Mouse (Mus musculus) hematopoietic stem cell, adult 5-6 weeks (primary cell): ENCODE results near the gene Cdca8. TPM values are rescaled to one million over a fixed set of nuclear protein-coding genes. Genes with fewer than 3 reads are reported as not detected.
A peak's percentile ranks its signal among the peaks of the same experiment; 100 is the strongest.
"Not testable (repeated sequence)": the region's sequence is repeated elsewhere in the genome, so short reads cannot be mapped to it uniquely, and the experiment has no call there.

Source experiments
- ATAC-seq, 2 experiments: fragments of 125-278 bp in 1 of 2; replicated peaks in 1 of 2; 2 replicates each; pipeline ENCODE4 v1.8.0; 2016 to 2017; ENCODE audit warnings: inconsistent platforms in 2 of 2, mild to moderate bottlenecking in 2 of 2, moderate number of reproducible peaks in 2 of 2, low read depth in 1 of 2, moderate TSS enrichment in 1 of 2; ENCODE audit not compliant: low FRiP score in 2 of 2, poor library complexity in 2 of 2, severe bottlenecking in 2 of 2, insufficient read depth in 1 of 2, low TSS enrichment in 1 of 2
- total RNA-seq: library from RNA; stranded (forward); fragments of 172-1452, 232-1000 nt; gene quantifications from 2 replicates; pipeline ENCODE4 v1.2.3, GENCODE M21; 2017

Gene Cdca8
- total RNA-seq: 69.7 and 89.3 TPM in 2 replicates

DNA sequence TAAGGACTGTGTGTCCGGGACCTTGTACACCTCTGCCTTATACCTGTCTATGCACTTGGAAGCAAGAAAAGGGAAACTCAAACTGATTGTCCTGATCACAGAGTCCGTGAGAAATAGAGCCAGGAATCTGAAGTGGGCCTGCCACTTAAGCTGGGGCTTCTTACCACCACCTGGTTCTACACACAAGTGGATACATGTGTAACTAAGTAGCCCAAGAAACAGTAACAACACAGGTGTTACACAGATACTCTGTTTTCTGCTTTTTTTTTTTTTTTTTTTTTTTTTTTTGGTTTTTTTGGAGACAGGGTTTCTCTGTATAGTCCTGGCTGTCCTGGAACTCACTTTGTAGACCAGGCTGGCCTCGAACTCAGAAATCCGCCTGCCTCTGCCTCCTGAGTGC is at the start of gene Cdca8:
Gene Cdca8 (minus strand): TSS at position 101 of the 400 bp plus-strand sequence.
- not testable (repeated sequence) for ATAC-seq

DNA sequence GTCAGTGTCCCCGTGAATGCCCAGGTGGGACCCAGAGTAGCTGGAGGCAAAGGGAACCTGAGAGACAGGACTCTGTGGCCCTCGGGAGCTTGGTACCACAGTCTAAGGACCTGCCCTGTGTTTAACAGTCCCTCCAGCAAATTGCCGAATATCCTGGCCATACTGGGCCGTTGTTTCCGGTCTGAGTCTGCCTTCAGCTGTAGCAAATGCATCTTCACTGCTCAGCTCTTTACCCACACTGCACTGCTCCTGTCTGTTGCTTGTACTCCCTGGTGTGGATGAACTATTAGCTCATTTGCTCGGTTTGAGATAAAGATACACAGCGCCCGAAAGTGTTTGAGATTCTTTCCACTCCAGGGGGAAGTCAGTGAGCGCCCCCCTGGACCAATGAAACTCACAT is 49.3 kb upstream of the Cdca8 start:
- ATAC-seq: no peak

DNA sequence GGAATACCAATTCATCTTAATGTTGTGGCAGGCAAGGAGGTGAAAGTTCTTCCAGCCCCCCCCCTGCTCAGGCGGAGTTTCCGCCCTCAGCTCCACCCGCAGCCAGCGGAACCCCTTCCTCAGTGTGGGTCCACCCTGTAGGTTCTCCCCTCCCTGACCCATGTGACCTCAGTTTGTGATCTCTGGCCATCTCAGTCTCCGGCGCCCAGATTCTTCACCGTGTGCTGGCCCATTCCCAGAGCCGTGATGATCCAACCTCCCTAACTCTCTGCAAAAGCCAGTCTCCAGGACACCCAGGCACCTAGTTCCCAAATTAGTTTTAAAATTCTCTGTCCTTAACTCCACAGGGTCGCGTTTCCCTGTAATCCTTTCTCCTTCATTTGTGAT is 48.6 kb upstream of the Cdca8 start:
- ATAC-seq: no peak

DNA sequence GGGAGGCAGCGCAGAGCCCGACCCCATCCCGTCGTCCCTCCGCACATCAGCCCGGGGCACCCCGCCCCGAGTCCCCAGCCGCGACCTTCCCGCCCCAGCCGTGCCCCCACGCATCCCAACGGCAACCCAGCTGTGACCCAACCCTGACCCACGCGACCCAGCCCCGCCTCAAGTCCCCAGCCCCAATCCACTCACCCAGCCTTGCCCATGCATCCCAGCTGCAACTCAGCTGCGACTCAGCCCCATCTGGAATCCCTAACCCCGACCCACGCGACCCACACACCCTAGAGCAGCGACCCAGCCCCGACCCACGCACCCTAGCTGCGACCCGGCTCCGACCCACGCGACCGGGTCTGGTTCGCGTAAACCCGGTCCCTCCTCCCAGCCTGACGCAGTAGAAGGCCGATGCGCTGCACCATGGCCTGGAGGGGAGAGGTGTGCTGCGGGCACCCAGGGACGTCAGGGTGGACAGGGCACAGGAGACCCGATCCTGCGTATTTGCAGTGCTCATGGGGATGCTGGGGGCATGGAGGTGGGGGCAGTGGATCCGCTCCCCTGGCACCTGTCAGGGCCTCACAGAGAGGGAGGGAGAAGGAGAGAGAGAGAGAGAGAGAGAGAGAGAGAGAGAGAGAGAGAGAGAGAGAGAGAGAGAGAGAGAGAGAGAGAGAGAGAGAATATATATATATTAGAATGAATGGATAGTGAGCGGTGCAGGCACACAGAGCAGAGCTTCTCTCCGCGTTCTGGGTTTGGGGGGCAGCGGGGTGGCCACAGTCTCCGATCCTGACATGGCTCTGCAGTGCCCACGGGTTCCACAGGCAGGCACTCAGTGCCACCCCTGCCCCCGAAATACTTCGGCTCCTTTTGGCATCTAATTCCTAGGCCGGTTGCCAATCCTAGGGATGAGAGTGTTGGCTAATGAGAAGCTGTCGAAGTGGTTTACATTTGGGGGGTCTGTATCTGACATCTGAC is 47.9 kb upstream of the Cdca8 start:
- ATAC-seq: no peak

DNA sequence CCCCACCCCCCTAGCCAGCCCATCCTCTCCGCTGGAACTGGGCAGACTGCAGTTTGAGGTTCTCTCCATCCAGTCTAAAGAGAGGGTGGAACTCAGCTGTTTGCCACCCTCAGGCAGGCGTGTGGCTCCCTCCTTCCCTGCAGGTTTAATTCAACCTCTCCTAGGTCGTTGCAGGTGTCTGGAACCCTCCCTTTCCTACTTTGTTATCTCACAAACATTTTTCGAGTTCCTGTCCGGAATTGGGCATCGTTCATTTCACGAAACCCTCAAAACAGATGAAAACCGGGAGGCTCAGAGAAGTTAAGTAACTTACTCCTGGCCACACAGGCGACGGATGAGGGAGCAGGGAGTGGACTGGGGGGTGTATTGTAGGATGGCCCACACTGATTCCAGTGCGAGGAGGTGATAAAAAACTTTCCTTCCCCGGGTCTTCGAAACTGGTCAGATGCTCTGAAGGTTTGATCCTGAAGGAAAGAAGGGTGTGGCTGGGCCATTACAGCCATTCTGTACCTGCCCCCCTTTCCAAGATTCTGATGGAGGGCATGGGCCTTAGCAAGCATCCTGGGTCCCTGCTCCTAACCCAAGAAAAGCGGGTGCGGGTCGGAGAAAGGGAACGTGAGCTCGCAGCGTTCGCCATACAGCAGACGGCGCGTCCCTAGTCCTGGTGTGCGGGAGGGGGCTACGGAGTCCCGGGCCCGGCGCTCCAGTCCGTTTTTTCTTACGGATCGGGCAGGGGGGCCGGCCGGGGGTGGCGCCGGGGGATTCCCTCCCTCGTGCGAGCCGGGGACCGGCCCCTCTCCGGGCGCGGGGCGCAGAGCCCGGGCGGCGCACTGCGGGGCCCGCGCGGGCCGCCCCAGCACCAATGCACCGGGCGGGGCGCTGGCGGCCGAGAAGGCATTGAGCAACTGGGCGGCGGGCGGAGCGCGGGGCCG is 46.8 kb upstream of the Cdca8 start, which contains the start of gene Rspo1:
Gene Rspo1 (plus strand): TSS at position 760 of the 932 bp plus-strand sequence.
- no peak for ATAC-seq

DNA sequence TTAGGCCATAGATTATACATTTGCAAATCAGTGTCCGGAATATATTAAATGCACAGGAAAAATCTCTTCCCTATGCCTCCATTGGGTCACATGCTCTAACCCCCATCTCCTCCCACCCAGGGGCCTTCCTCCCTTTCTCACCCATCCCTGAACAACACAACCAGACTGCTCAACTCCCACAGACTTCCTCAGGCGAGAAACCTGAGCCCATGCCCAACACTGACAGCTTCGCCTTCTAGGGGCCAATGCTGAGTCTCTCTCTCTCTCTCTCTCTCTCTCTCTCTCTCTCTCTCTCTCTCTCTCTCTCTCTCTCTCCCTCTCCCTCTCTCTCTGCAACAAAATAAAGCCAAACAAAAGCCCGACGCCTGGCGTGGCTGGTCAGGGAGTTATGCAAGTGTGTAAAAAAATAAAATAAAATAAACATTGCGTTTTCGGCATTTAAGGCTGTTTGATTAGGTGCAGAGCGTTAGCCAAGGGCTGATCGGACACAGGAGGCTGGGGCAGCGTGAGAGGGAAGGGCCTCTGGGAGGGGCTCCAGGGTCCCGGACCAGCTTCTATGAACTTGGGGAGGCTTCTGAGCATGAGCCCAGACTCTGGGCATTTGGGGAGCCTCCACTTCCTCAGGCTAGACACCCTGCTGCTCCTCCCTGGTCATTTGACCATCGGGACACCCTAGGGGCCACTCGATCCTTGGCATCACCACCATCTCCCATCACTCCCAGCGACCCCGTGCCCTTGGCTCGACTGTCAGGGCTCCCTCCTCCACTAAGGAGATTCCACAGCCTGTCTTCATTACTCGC is 46.0 kb upstream of the Cdca8 start:
- no peak for ATAC-seq

DNA sequence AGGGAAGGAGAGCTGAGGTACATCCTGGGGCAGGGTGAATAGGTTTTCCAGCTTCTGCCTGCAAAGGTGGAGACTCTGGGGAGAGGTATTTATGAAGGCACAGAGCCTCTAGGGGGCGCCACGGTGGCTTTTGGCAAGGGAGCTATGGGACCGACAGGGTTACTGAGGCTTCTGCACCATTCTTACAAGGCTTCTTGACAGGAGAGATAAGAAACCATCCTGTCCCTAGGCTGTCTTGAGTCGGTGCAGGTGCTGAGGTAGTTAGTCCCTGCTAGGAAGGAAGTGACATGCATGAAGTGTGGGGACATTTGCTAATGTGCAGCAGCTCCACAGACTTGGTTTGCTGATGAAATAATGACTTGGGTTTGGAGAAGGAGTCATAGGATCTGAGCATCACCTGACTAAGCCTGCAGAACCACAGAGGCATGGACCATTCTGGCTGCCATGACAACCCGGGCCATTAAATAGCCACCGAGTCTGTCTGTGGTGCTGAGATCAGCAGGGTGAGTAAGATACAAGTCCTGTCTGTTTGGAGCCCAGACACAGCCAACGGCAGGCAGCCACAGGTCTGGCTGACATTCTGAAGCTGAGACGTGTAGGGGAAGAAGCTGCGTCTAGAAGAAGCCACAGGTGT is 44.9 kb upstream of the Cdca8 start:
- ATAC-seq: peak; percentile 50 to 54

DNA sequence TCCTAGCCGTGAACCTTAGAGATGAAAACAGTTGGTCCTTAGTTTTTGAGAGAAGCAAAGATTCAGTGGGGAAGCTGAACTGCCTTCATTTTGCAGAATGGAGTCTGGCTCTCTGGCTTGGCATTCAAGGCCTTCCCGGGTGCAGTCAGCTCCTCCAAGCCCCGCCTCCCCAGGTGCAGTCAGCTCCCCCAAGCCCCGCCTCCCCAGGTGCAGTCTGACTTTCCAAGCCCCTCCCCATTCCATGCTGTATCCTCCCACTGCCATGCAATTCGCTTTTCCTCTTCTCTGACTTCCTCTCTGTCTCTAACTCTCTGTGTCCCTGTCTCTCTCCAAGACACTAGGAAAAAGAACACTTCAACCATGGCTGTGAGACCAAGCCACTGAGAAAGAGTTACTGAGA is 39.1 kb upstream of the Cdca8 start:
- ATAC-seq: no peak

DNA sequence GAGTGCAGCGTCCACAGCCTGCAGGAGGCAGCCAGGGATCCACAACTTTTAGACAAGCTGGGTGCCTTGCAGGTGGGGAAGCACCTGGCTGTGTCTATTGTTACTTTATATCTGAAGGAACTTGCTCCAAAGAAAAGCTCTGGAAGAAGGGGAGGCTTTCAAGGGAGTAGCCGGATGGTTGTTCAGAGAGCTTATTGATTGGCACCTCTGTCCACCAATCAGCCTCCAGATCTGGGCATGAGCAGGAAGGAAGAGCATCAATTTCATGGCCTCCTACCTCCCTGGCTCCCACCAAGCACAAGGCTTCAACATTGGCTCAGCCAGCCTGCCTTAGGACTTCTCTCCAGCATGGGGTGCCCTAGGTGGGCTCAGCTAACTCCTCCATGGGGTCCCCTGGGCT is 34.2 kb upstream of the Cdca8 start:
- no peak for ATAC-seq

DNA sequence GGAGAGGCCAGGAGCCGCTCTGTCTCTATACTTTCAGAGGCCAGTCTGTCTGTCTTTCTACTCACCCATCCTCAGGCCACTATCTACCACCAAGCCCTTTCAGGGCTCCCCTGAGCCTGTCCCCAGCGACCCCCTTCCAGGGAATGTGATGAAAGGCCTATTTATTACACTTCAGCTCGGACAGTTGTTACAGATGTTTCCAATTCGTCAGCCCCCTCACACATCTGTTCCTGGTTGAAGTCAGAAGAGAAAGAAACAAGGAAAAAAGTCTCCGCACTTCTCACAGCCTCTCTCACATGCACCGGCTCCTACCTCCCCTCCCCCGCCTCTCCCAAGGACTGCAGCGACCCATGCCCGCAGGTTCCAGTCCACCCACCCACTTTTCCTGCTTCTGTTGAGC is 33.2 kb upstream of the Cdca8 start:
- no peak for ATAC-seq

DNA sequence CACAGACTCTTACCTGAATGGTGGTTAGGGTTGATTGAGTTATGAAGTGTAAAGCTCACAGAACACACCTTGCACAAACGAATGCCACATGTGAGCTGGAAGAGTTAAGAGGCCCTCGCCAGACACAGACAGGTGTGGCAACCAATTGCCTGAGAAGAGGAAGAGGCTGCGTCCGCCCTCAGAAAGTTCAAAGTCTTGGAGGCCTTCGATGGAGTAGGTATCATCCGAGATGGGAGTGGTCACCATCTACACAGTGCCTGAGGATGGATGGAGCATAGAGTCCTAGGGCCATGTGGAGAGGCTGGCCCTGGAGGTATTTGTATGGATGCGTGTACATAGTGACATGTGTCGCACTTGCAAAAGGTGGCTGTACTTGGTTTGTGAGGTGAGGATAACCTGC is 32.0 kb upstream of the Cdca8 start:
- ATAC-seq: no peak

DNA sequence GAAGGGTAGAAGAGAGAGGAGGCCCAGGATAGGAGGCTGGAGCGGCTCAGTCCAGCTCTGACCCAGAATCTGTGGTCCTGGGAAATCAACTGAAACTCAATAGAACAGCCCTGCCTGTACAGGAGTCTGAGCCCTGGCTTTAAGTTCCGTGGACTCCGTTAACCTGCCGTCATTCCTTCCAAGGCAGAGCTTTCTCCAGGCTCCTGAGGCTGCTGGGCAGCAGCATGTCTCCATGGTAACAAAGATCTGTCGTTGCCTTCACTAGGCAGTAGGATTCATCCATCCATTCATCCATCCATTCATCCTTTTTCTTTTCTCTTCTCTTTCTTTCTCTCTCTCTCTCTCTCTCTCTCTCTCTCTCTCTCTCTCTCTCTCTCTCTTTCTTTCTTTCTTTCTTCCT is 31.6 kb upstream of the Cdca8 start:
- ATAC-seq: no peak

DNA sequence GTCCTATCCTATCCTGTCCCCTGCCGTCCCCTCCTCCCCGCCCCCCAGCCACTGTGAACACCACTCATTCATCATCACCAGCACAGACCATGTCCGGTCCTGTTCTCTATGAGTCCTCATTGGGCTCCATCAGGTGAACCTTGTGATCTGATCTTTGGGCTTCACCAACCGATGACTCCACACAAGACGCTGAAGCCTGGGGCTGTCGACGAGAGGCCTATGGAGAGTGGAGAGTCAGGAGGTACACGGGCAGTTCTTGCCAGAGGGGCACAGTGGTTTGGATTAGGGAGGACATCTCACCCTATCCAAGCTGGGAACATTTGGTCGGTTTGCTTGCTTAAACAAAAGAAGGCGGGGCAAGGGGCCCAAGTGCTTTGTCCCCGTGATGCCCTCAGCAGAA is 31.1 kb upstream of the Cdca8 start:
- ATAC-seq: no peak

DNA sequence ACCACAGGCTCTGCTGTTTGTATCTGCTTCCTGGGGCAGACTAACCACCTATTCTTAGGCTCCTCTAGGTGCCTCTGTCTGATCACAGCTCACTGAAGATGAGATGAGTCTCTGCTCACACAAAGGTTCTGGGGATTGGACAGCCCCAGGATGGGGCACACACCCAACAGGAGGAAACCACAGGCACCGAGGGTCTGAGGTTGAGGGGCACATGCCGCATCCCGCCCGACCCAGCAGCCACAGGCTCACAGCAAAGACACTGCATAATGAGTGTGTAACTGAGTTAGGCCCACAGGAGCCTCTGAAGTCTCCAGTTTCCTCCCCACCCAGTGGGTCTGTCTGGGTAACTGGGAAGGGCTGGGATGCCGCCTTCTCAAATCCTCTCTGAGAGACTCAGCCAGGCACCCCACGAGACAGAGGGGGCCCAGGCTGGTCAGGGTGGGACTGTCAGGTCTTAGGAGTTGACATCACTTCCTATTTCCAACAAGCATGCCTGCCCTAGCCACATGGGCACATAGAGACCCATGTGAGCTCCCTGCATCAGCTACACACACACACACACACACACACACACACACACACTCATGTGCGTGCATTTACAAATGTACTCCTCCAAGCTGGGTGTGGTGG is 30.2 kb upstream of the Cdca8 start:
- peak; percentile 58 for ATAC-seq

DNA sequence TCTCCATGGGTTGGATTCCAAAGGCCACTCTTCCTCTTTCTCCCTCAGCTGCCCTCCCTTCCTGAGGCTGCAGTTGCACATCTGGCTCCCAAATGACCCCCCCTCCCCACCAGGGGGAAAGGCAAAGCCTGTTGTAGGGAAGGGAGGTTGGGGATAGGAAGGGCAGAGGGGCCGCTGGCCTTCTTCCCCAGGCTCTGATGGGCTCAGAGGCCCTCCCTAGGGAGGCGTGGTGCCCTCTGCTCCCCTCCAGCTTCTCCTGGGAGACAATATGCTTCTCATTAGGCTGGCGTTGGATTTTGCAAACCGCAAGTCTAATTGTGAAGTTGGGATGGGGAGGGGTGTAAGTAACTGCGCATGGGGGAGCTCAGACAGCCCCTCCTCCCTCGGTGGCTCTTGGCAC is 29.6 kb upstream of the Cdca8 start:
- no peak for ATAC-seq

DNA sequence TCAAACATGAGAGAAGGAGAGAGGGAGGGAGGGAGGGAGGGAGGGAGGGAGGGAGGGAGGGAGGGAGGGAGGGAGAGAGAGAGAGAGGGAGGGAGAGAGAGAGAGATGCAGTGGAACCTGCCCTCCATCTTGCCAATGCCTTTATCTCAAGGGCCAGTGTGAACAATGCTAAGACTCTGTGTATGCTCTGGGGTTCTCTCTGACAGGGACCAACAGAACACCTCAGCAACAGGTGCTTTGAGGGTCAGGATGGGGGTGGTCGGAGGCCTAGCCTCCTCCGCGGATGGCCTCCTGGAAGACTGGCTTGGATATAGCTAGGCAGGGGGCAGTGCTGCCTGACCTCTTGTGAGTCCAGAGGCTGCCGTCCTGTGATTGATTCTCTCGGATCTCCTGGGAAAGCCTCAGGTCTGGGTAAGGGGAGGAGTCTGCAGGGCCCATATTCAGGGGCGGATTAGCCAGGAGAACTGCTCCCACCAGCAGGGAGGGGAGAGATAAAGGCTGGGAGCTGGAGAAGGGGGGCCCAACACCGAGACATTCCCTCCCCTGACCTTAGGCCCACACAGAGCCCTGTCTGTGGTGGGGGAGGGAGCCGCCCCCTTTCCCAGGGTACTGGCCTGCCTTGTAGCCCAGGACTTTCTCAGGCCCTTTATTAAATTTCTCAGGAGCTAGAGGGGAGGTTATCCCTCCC is 25.9 kb upstream of the Cdca8 start:
- ATAC-seq: no peak
